Mouse (Mus musculus): Measurements from ENCODE around the gene Gzmm.
A peak's percentile ranks its signal among the peaks of the same experiment; 100 is the strongest.

DNA sequence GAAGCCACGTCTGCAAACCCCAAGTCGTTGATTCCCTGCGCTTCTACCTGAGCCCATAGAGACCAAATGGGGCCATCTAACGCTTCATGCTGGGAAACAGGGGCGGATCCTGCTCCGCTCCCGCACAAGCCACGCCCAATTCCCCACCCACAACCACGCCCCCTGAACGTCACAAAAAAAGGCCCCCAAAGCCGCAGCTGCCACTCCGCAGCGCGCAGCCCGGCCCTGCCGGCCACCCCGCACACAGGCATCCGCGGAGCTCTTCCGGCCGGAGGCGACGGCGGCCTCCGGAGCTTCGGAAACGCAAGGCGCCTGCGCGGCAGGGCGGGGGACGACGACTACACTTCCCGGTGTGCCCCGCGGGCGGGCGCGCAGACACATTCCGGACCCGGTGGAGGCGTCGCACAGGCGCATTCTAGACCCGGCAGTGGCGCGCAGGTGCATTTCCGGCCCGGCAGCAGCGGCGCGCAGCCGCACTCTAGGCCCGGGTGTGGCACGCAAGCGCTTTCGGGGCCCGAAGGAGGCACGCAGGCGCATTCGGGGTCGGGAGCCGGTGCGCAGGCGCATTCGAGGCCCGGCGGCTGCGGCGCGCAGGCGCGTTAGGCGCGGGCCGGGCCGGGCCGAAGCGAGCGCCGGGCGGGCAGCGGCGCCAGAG lies 7.1 kb upstream of the Gzmm start, which contains the start of gene Cdc34:
- TF ChIP-seq POLR2A (IDR thresholded peaks at IDR 0.05; ENCODE audit: insufficient read length, low read depth), result peak; percentile 86
- TF ChIP-seq CEBPB (IDR thresholded peaks at IDR 0.05; ENCODE audit: insufficient read depth, poor library complexity, severe bottlenecking), result no peak
- no peak for TF ChIP-seq USF1 (IDR thresholded peaks at IDR 0.05; ENCODE audit: low read depth)
- TF ChIP-seq MAX (IDR thresholded peaks at IDR 0.05; ENCODE audit: low read depth), result no peak
- TF ChIP-seq MYOD1 (IDR thresholded peaks at IDR 0.05; ENCODE audit: control insufficient read depth in 1 of 3, insufficient read length in 2 of 3, low read depth in 2 of 3), result peak in 2 of 3 experiments; percentile 36 to 73
- TF ChIP-seq REST (IDR thresholded peaks at IDR 0.05; ENCODE audit: insufficient read depth, insufficient read length), result no peak
- TF ChIP-seq E2F4 (IDR thresholded peaks at IDR 0.05; ENCODE audit: insufficient read depth), result no peak
- TF ChIP-seq TCF12 (IDR thresholded peaks at IDR 0.05; ENCODE audit: insufficient read depth, poor library complexity, severe bottlenecking), result no peak
- no peak for TF ChIP-seq TCF3 (IDR thresholded peaks at IDR 0.05; ENCODE audit: insufficient read length, low read depth)
- TF ChIP-seq SRF (IDR thresholded peaks at IDR 0.05; ENCODE audit: control insufficient read depth, insufficient read length, low read depth), result no peak

All from myocyte (in vitro differentiated cells).